Mouse (Mus musculus) kidney, postnatal 10 days (tissue): ENCODE measurements around the gene Terf2ip.
A peak's percentile ranks its signal among the peaks of the same experiment; 100 is the strongest.

Experiments used
- DNase-seq: peaks from one replicate; pipeline ENCODE4 v3.0.0; 2021; ENCODE audit warnings: mixed read lengths

Gene Terf2ip

GRCm38 (mm10) chr8:112010997-112011815 is at the start of gene Terf2ip, which contains the start of gene Kars:
Gene Terf2ip, plus strand, starts transcription at chr8:112011398.
Gene Kars, minus strand, starts transcription at chr8:112011323.
- peak; percentile 96 for DNase-seq

GRCm38 (mm10) chr8:111962589-111962988 is 48.6 kb upstream of the Terf2ip start:
- DNase-seq, result no peak

- no peak for DNase-seq
These were observed 48.1 kb upstream of the Terf2ip start for GRCm38 (mm10) chr8:111963091-111963490.

GRCm38 (mm10) chr8:111963546-111963945 is 47.7 kb upstream of the Terf2ip start:
- no peak for DNase-seq

- DNase-seq, result no peak
These were observed 46.8 kb upstream of the Terf2ip start for GRCm38 (mm10) chr8:111964351-111964750.

DNA sequence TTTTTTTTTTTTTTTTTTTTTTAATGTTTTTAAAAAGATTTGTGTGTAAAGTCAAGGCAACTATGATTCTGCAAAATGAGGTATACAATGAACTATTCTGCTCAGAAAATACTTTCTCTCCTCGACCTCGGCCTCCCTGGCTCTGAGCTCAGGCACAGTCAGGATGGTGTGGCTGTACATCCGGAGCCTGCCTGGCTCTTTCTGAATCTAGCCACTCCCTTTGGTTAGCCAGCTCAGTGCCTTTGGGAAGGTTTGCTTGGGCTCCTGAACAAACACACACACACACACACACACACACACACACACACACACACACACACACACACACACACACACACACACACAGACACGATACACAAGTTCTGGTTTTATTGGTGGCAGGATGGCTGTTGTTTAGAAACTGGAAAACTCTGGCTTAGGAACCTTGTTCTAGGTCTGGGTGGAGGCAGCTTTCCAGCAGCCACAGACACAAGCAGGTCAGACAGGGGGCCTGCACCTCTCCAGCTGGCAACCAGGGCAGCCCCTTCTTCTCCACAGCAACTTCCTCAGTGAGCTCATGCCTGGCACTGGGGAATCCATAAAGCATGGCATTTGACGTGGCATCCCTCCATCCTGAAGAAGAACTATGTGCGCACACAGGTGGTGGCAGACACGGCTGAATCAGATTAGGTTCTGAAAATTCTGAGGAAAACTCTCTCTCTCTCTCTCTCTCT is 46.2 kb upstream of the Terf2ip start:
- no peak for DNase-seq

DNA sequence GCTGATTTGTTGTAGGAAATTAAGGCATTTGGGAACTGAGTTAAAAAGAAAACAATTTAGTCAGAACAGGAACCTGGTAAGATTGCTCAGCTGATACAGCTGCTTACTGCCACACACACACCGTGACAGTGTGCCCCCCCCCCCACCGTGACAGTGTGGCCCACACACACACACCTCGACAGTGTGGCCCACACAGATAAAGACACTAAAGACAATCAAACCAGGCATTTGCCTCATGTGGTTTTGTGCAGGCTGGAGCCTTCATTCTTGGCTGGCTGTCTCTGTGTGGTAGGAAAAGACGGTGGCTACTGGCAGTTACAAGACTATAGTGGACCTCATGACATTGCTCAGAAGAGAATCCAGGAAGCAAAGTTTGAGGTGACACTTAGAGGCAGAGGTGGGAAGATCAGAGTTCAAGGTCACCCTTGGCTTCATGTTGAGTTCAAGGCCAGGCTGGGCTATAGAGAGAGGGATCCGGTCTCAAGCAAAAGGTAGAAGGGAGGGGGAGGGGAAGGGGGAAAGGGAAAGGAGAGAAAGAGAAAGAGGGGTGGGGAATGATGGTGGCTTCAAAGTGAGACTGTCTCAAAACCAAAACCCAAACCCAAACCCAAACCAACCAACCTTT is 43.8 kb upstream of the Terf2ip start:
- no peak for DNase-seq

GRCm38 (mm10) chr8:111968541-111968940 is 42.7 kb upstream of the Terf2ip start:
- no peak for DNase-seq

- DNase-seq, result no peak
These were observed 42.2 kb upstream of the Terf2ip start for GRCm38 (mm10) chr8:111968991-111969390.

GRCm38 (mm10) chr8:111974138-111974537 is 37.1 kb upstream of the Terf2ip start:
- no peak for DNase-seq

- DNase-seq, result no peak
These were observed 35.5 kb upstream of the Terf2ip start for GRCm38 (mm10) chr8:111975706-111976105.

DNA sequence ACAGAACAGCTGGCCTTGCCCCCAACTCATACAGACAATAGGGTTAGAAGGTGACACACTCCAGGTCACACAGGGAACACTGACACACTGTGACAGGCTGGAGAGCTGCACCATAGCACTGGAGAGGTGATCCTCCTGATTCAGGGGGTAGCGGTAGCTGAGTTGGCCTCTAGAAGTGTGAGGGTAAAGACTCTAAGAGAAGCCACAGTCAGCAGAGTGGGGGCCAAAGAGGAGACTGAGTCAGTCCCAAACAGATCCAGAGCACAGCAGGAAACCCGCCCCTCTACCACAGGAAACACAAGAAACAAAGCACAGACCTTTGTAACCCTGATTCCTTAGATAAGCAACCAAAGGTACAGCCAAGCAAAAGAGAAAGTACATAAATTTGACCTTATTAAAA is 34.9 kb upstream of the Terf2ip start:
- DNase-seq, result no peak

DNA sequence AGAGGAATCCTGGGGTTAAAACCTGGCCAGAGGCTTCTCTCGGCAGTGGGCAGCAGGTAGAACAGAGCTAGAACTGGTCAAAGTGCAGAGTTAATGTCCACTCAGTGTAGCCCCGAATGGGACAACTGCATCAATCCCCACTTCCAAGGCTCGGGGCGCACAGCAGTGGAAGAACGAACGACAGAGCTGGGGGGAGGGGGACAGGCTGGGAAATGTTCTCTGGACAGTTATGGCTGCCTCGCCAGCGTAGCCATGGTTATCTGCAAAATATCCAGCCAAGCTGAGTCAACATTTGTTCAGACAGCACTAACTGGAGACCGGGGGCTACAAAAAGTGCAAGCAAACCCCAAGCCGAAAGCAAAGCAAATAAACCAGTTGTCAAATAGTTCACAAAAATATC is 33.1 kb upstream of the Terf2ip start:
- DNase-seq, result peak; percentile 62

DNA sequence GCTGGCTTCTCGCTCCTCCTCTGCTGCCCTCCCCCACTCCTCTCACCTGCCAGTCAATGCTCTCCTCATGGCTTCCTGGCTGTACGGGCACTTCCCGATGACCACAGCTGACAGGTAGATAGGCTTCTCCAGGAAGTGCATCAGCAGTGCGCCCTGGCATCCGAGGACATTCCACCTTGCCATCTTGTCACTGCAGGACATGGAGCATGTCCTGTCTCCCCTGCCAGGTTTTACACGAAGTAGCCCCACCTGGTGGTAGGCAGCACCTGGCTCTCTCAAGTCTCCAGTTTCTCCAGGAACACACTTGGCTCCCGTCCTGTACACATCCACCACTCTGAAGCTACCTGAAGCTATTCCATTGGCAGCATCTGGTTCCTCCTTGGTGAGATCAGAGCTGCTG is 29.1 kb upstream of the Terf2ip start:
- no peak for DNase-seq

- no peak for DNase-seq
These were observed 26.7 kb upstream of the Terf2ip start for GRCm38 (mm10) chr8:111984511-111984910.

DNA sequence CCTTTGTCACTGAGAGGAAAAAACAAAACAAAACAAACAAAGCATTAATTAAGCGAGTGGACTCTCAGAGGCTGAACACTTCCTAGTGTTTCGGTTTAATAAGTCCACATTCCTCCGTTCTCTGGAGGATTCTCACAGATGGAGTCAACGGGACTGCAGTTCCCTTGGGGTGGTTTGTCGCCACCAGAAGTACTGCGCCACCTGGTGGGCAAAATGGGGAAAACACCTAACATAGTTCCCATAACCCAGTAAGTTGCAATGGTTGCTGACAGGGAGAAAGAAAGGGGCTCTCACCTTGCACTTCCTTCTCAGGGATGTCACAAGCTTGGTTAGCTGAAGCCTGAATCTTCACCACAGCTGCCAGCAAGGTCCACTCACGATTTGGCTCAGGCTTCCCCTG is 21.3 kb upstream of the Terf2ip start:
- DNase-seq, result peak; percentile 91

- no peak for DNase-seq
These were observed 19.9 kb upstream of the Terf2ip start for GRCm38 (mm10) chr8:111991278-111991677.

DNA sequence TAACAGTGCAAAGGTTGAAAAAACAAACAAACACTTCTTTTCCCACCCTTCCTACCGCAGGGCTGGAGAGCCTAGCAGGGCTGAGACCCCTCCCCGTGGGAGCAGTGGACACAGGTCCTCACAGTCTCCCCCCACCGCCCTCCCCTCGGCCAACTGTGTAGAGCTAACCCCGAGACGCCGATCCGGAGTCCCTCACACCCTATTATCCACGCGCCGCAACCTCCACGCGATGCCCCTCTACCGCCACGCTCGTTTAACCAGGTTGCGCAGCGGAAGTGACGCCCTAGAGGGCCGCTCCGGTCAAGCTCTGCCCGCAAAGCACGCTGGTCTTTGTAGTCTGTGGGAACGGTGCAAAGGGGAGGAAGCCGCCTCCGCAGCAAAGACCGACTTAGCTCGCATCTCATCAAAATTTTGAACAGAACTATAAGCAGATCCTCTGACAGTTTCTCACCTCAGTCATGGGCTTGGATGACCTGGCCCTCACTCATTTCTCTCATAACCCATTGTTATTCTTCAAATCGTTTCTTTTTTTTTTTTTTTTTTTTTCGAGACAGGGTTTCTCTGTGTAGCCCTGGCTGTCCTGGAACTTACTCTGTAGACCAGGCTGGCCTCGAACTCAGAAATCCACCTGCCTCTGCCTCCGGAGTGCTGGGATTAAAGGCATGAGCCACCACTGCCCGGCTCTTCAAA is 19.0 kb upstream of the Terf2ip start, which contains the start of gene Adat1:
TSS of gene Adat1 (minus strand) at position 290 of the 690 bp plus-strand sequence.
- peak; percentile 93 for DNase-seq

- no peak for DNase-seq
These were observed 18.5 kb upstream of the Terf2ip start for GRCm38 (mm10) chr8:111992703-111993039.

- no peak for DNase-seq
These were observed 6.4 kb upstream of the Terf2ip start for GRCm38 (mm10) chr8:112004754-112005153.

DNA sequence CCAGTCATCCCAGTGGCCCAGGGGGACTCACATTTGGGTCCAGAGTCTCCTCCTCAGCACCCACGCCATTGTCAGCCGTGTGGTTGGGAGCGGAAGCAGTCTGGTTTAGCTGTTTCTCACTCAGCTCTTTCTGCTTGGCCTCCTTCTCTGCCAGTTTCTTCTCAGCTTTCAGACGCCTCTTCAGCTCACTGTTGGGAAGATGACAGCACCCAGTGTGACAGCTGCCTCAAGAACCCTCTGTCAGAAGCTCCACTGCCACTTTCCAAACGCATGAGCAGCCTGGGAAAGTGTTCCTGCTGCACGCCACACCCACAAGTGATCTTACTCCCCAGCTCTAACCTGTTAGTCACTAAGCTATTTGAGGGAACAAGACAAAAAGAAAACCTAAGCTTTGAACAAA is 5.6 kb upstream of the Terf2ip start:
- no peak for DNase-seq

- no peak for DNase-seq
These were observed 3.5 kb upstream of the Terf2ip start for GRCm38 (mm10) chr8:112007669-112008068.

DNA sequence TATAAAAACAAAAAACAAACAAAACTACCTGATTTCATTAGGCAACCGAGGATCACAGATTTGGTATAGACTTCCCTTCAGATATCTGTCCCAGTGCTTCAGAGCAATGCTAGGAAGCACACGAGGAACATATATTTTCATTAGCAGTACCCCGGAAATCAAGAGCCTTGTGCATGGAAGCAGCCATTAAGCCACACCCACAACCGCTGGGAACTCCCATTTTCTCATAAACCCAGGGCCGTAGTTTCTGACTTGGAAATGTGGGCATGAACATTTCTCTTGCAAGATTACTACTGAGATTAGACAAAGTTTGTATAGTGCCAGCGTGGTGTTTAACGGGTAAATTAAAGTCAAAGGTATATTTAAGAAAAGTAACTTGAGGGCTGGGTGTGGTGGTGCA is 1.6 kb upstream of the Terf2ip start:
- no peak for DNase-seq
